Comparison of ENCODE assay signal across 11 mouse cellular contexts in the genomic region with DNA sequence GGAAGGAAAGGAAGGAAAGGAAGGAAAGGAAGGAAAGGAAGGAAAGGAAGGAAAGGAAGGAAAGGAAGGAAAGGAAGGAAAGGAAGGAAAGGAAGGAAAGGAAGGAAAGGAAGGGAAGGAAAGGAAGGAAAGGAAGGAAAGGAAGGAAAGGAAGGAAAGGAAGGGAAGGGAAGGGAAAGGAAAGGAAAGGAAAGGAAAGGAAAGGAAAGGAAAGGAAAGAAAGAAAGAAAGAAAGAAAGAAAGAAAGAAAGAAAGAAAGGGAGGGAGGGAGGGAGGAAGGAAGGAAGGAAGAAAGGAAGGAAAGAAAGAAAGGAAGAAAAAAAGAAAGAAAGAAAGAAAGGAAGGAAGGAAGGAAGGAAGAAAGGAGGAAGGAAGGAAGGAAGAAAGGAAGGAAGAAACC. TPM values are rescaled to one million over a fixed set of nuclear protein-coding genes. Genes with fewer than 3 reads are reported as not detected.
"Had no signal": no experiment of that assay in that cellular context is flagged by ENCODE, and none has a peak within 500 bp of the region (broad histone marks: within the 10 kb centered on the region; RNA-seq: fewer than 3 reads in every experiment).

No protein-coding gene starts in this region.

RNA-seq across cellular contexts. Expression of a gene that starts 47.4 kb away (rescaled TPM):
- total RNA-seq: left cerebral cortex, postnatal 10 days; left cerebral cortex, postnatal 14 days; left cerebral cortex, postnatal 25 days; left cerebral cortex, postnatal 36 days; left cerebral cortex, postnatal 4 days; liver, adult 2 months; megakaryocyte progenitor cell, adult 5-6 weeks; megakaryocyte, adult 5-6 weeks; megakaryocyte-erythroid progenitor cell, adult 5-6 weeks; midbrain, postnatal 0 days; monocyte, adult 5-6 weeks had no signal
